Mouse (Mus musculus) skeletal muscle tissue, postnatal 0 days (tissue): Measurements from ENCODE around the gene Olfr140. TPM values are rescaled to one million over a fixed set of nuclear protein-coding genes. Genes with fewer than 3 reads are reported as not detected.

Experiments
- polyA plus RNA-seq: library from polyadenylated mRNA; unstranded; fragments of >200 nt; fragmentation: Nextera tagmentation; extraction: Ambion mirVana; gene quantifications from 2 replicates; pipeline ENCODE4 v1.2.1, GENCODE M21; 2015

Gene Olfr140
- polyA plus RNA-seq = not detected in 2 replicates

DNA sequence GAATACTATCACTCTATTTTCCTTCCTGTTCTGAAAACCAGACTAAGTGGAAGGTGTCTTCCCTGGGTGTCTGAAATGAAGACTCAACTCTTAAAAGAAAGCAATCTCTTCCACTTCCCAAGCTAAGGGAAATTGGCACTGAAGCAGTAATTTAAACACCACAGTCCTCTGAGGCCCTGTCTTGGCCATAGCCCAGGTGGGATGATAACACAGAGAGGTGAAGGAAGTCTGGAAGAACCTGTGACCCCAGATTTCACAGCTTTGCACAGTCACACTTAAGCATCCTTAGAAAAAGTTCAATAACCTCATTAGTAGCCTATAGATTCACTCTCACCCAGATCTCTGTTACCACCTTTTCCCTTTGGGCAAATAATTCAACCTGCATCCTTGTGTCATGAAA is at the start of gene Olfr140:
Olfr140 (minus strand) TSS at position 101 of the 400 bp plus-strand sequence.

DNA sequence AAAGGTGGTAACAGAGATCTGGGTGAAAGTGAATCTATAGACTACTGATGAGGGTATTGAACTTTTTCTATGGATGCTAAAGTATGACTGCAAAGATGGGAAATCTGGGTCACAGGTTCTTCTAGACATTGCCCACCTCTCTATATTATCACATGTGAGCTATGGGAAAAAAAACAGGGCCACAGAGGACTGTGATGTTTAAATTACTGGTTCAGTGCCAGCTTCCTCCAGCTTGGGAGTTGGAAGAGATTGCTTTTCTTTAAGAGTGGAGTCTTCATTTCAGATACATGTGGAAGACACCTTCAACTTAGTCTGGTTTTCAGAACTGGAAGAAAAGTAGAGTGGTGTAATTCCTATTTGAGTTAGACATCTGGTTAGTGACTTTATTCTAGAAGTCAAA is 28.4 kb downstream of the Olfr140 start, which contains the start of gene Olfr1265:
Olfr1265 (plus strand) TSS at position 301 of the 400 bp plus-strand sequence.

DNA sequence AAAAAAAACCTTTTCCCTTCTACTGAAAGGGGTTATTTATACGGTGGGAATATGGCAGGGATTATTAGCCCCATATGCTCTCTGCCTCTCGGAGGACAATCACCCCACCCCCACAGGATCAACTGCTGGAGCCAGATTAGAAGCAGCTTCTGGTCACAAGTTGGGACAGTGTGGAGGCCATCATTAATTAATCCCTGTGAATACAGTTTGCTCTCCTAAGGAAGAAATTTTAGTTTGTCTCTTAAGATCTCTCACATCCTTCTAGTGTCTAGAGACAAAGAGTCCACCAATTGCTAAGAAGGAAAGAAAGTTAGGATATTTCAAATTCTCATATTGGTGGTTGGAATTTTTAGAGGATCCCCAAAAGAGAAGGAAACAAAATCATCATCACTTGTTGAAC is 37.9 kb downstream of the Olfr140 start, which contains the start of gene Olfr1264:
Olfr1264 (minus strand) TSS at position 101 of the 400 bp plus-strand sequence.

DNA sequence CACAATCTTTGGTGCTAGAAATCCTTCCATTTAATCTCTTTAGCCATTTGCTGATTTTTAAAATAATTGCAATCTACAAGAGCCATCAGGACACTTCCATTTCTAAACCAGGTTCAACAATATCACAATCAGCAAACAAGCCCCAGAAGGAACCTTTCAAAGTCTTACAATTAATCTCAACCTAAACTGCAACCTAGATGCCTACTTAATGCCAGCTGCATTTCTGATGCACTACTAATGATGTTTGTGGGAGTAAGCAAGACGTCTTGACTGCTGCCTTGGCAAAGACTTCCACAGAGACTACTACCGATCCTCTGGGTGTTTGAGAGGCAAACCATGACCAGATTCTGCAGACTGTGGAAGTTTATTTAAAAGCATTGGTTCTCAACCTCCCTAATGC is 51.6 kb downstream of the Olfr140 start, which contains the start of gene Olfr1263:
Olfr1263 (plus strand) TSS at position 301 of the 400 bp plus-strand sequence.

DNA sequence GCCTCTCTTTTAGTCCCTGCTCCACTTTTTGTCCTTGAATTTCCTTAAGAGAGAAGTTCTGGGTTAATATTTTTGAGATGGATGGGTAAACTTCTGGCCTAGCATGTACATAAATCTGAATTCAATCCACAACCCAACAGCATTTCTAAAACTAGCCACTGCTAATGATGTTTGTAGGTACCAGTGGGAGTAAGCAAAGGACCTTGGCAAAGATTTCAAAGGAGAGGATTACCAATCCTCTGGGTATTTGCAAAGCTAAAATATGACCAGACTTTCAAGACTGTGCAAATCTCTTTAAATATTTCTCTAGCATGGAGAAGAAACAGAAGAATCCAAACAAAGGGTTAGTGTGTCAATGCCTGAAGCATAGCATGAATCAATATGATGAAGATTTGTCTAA is 63.5 kb downstream of the Olfr140 start, which contains the start of gene Olfr1262:
Olfr1262 (plus strand) TSS at position 301 of the 400 bp plus-strand sequence.

Other genes starting within 250 kb of the Olfr140 start
- not detected in 2 replicates for gene Olfr1256, start 222.0 kb downstream of the Olfr140 start, polyA plus RNA-seq
- gene Olfr48, start 215.4 kb downstream of the Olfr140 start, polyA plus RNA-seq = not detected in 2 replicates
- gene Olfr1257, start 185.2 kb downstream of the Olfr140 start, polyA plus RNA-seq = not detected in 2 replicates
- gene Olfr1258, start 136.3 kb downstream of the Olfr140 start, polyA plus RNA-seq = not detected in 2 replicates
- gene Olfr1259, start 114.9 kb downstream of the Olfr140 start, polyA plus RNA-seq = not detected in 2 replicates
- not detected in 2 replicates for gene Olfr1260, start 89.3 kb downstream of the Olfr140 start, polyA plus RNA-seq
- gene Olfr1261, start 72.4 kb downstream of the Olfr140 start, polyA plus RNA-seq = not detected in 2 replicates
- gene Olfr1262, start 63.4 kb downstream of the Olfr140 start, polyA plus RNA-seq = not detected in 2 replicates
- not detected in 2 replicates for gene Olfr1263, start 51.5 kb downstream of the Olfr140 start, polyA plus RNA-seq
- not detected in 2 replicates for gene Olfr1264, start 38.0 kb downstream of the Olfr140 start, polyA plus RNA-seq
- not detected in 2 replicates for gene Olfr1265, start 28.3 kb downstream of the Olfr140 start, polyA plus RNA-seq
- gene Olfr1269, start 57.8 kb upstream of the Olfr140 start, polyA plus RNA-seq = not detected in 2 replicates
- not detected in 2 replicates for gene Olfr32, start 78.7 kb upstream of the Olfr140 start, polyA plus RNA-seq
- not detected in 2 replicates for gene Olfr1270, start 89.5 kb upstream of the Olfr140 start, polyA plus RNA-seq
- gene Olfr1506, start 160.9 kb upstream of the Olfr140 start, polyA plus RNA-seq = not detected in 2 replicates
- gene Olfr142, start 194.0 kb upstream of the Olfr140 start, polyA plus RNA-seq = not detected in 2 replicates
- gene Olfr1271, start 207.4 kb upstream of the Olfr140 start, polyA plus RNA-seq = not detected in 2 replicates
- gene Olfr1272, start 229.2 kb upstream of the Olfr140 start, polyA plus RNA-seq = not detected in 2 replicates